ENCODE assay signal across 8 mouse cellular contexts in the genomic region with DNA sequence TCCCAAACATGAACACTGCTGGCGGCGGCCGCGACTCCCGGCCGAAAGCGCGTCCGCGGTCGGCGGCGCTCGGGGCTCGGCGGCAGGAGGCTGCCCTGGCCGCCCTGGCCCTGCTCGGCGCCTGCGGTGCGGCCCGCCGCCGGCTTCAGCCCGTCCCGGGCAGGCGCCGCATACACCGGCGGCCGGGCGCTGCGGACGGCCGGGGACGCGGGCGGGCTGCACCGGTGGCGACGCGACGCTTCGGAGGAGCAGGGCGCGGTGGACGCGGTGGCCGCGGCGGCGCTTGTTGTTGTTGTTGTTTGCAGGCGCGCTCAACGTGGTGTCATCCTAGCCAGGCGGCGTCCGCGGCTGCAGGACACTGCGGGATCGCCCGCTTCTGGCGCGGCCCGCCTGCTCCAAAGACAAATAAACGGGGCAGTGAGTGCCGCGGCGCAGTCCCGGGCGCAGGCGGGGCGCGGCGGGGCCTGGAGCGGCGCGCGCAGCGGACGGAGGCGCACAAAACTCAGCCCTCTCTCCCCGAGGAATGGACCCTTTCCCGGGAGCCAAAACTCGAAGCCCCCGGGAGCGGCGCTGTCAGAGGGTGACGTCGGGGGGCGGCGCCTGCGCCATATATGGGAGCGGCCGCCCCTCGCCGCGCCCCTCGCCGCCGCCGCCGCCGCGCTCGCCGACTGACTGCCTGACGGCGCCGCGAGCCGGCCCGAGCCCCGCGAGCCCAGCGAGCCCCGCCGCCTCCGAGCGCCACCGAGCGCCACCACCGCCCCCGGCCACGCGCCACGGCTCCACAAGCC. TPM values are rescaled to one million over a fixed set of nuclear protein-coding genes. Genes with fewer than 3 reads are reported as not detected.
A peak's percentile ranks its signal among the peaks of the same experiment; 100 is the strongest.
DNase-seq lines count a peak whose midpoint lies in the region; ATAC-seq and TF ChIP-seq lines count a peak whose summit lies in the region.

Gene Ebf3 (minus strand): TSS at position 542 of the 788 bp plus-strand sequence.

- DNase-seq in ZHBTc4 (ENCODE audit: low read depth, low spot score) = peak; percentile 85
- peak; percentile 91 to 92 for DNase-seq in heart, postnatal 36 days
- peak; percentile 86 for DNase-seq in testis, postnatal 10 days (ENCODE audit: low spot score)
- DNase-seq in cerebellum, adult 11-12 months = no peak

- no peak for TF ChIP-seq CTCF in C2C12 (IDR thresholded peaks at IDR 0.05; ENCODE audit: control insufficient read depth, insufficient read depth, insufficient read length)

- intact Hi-C loops in heart, postnatal 36 days (cut with DNase I) = loop anchor here (5.0 to 10.0 kb wide), 2 partner anchors 419 to 467 kb away; partner anchors contain the start of gene Mgmt

- peak within 1 kb of the TSS; percentile 48 for H3K4me3 ChIP-seq in C2C12 (ENCODE audit: insufficient read depth, poor library complexity, severe bottlenecking)
- peak within 1 kb of the TSS; percentile 53 for H3K4me3 ChIP-seq in forebrain, embryonic 13.5 days
- peak within 1 kb of the TSS; percentile 93 for H3K4me3 ChIP-seq in limb, embryonic 12.5 days (replicated peaks)
- peak within 1 kb of the TSS; percentile 78 for H3K4me3 ChIP-seq in midbrain, embryonic 13.5 days (replicated peaks)

- H3K4me2 ChIP-seq in forebrain, embryonic 13.5 days = peak within 1 kb of the TSS; percentile 90
- H3K4me2 ChIP-seq in limb, embryonic 12.5 days = peak within 1 kb of the TSS; percentile 92
- H3K4me2 ChIP-seq in midbrain, embryonic 13.5 days (replicated peaks) = peak within 1 kb of the TSS; percentile 77

- peaks cover 18% of the 10 kb centered on the region for H3K79me3 ChIP-seq in C2C12 (ENCODE audit: low read depth)

- peaks cover 44% of the 10 kb centered on the region for H3K79me2 ChIP-seq in C2C12 (ENCODE audit: control insufficient read depth, insufficient read depth)

- H3K27me3 ChIP-seq in C2C12 (ENCODE audit: control insufficient read depth, insufficient read depth, insufficient read length) = peaks cover 4% of the 10 kb centered on the region
- peaks cover 99% of the 10 kb centered on the region for H3K27me3 ChIP-seq in forebrain, embryonic 13.5 days
- peaks cover 65% of the 10 kb centered on the region for H3K27me3 ChIP-seq in limb, embryonic 12.5 days
- peaks cover 50% of the 10 kb centered on the region for H3K27me3 ChIP-seq in midbrain, embryonic 13.5 days

- H3K9me3 ChIP-seq in forebrain, embryonic 13.5 days (replicated peaks) = no peaks in the 10 kb centered on the region
- H3K9me3 ChIP-seq in limb, embryonic 12.5 days = no peaks in the 10 kb centered on the region
- no peaks in the 10 kb centered on the region for H3K9me3 ChIP-seq in midbrain, embryonic 13.5 days

- WGBS in forebrain, embryonic 13.5 days = under 1% methylated on average over 119 of the region's 127 CpGs
- WGBS in limb, embryonic 12.5 days = under 1% methylated on average over 121 of the region's 127 CpGs
- WGBS in midbrain, embryonic 13.5 days = under 1% methylated on average over 101 of the region's 127 CpGs

- peak within 1 kb of the TSS; percentile 90 for H3ac ChIP-seq in C2C12 (ENCODE audit: control insufficient read depth, insufficient read length, low read depth)

- ATAC-seq in forebrain, embryonic 13.5 days = peak; percentile 81
- peak; percentile 86 for ATAC-seq in limb, embryonic 12.5 days (ENCODE audit: insufficient number of reproducible peaks, insufficient read depth, low FRiP score, low TSS enrichment, low read depth)
- peak; percentile 80 for ATAC-seq in midbrain, embryonic 13.5 days

- H3K27ac ChIP-seq in forebrain, embryonic 13.5 days = peak within 1 kb of the TSS; percentile 40
- peak within 1 kb of the TSS; percentile 94 for H3K27ac ChIP-seq in limb, embryonic 12.5 days
- peak within 1 kb of the TSS; percentile 98 for H3K27ac ChIP-seq in midbrain, embryonic 13.5 days

- no peaks in the 10 kb centered on the region for H3K36me3 ChIP-seq in C2C12 (ENCODE audit: control insufficient read depth, insufficient read depth)
- no peaks in the 10 kb centered on the region for H3K36me3 ChIP-seq in forebrain, embryonic 13.5 days (ENCODE audit: poor library complexity, severe bottlenecking)
- peaks cover 16% of the 10 kb centered on the region for H3K36me3 ChIP-seq in limb, embryonic 12.5 days
- 0 out of 2 replicates have a peak, but pooled peaks cover 2% of the 10 kb centered on the region for H3K36me3 ChIP-seq in midbrain, embryonic 13.5 days

- H3K9ac ChIP-seq in forebrain, embryonic 13.5 days = peak within 1 kb of the TSS; percentile 70
- H3K9ac ChIP-seq in limb, embryonic 12.5 days (replicated peaks) = peak within 1 kb of the TSS; percentile 98
- peak within 1 kb of the TSS; percentile 87 for H3K9ac ChIP-seq in midbrain, embryonic 13.5 days (replicated peaks)

- peaks cover 88% of the 10 kb centered on the region for H3K4me1 ChIP-seq in forebrain, embryonic 13.5 days
- H3K4me1 ChIP-seq in limb, embryonic 12.5 days (replicated peaks) = peaks cover 48% of the 10 kb centered on the region
- peaks cover 77% of the 10 kb centered on the region for H3K4me1 ChIP-seq in midbrain, embryonic 13.5 days (replicated peaks)

TF ChIP-seq in C2C12, 6 proteins besides CTCF, POLR2A, EP300 and RAD21:
- no peak for TF ChIP-seq FOSL1 (IDR thresholded peaks at IDR 0.05; ENCODE audit: insufficient read depth, low read length, poor library complexity, severe bottlenecking)
- no peak for TF ChIP-seq MAX (IDR thresholded peaks at IDR 0.05)
- TF ChIP-seq CEBPB (IDR thresholded peaks at IDR 0.05; ENCODE audit: low read depth) = no peak
- no peak for TF ChIP-seq USF1 (IDR thresholded peaks at IDR 0.05; ENCODE audit: low read depth)

RNA-seq across cellular contexts. Expression of gene Ebf3, which starts in this region (rescaled TPM):
- 8.1 TPM for polyA plus RNA-seq in C2C12 (2012; fragmentation: generic; extraction: Trizol)
- polyA plus RNA-seq in forebrain, embryonic 13.5 days (2015; fragmentation: Nextera tagmentation; extraction: Ambion mirVana) = 1.1 and 2.0 TPM in 2 replicates
- 1 to 10 TPM; 8.0 to 8.1 TPM for total RNA-seq in heart, postnatal 36 days (2021)
- 16.9 and 17.6 TPM in 2 replicates for polyA plus RNA-seq in limb, embryonic 12.5 days (2016; fragmentation: Nextera tagmentation; extraction: Ambion mirVana)
- 18.1 and 18.2 TPM in 2 replicates for polyA plus RNA-seq in midbrain, embryonic 13.5 days (2015; fragmentation: Nextera tagmentation; extraction: Ambion mirVana)

Comparison
In these comparisons a context has a peak if more than half of its experiments do, and no peak if none do; other contexts are left out.
1. H3K27ac ChIP-seq: peak in every context shown above with its lines; median percentile 98 in midbrain, embryonic 13.5 days; 94 in limb, embryonic 12.5 days; 40 in forebrain, embryonic 13.5 days.